Mouse (Mus musculus): ENCODE results near the gene Vwa7. TPM values are rescaled to one million over a fixed set of nuclear protein-coding genes. Genes with fewer than 3 reads are reported as not detected.

Gene Vwa7
- total RNA-seq, 4 experiments from 2014 or later, result 0.75 to 1.8 (median 1.2) TPM

DNA sequence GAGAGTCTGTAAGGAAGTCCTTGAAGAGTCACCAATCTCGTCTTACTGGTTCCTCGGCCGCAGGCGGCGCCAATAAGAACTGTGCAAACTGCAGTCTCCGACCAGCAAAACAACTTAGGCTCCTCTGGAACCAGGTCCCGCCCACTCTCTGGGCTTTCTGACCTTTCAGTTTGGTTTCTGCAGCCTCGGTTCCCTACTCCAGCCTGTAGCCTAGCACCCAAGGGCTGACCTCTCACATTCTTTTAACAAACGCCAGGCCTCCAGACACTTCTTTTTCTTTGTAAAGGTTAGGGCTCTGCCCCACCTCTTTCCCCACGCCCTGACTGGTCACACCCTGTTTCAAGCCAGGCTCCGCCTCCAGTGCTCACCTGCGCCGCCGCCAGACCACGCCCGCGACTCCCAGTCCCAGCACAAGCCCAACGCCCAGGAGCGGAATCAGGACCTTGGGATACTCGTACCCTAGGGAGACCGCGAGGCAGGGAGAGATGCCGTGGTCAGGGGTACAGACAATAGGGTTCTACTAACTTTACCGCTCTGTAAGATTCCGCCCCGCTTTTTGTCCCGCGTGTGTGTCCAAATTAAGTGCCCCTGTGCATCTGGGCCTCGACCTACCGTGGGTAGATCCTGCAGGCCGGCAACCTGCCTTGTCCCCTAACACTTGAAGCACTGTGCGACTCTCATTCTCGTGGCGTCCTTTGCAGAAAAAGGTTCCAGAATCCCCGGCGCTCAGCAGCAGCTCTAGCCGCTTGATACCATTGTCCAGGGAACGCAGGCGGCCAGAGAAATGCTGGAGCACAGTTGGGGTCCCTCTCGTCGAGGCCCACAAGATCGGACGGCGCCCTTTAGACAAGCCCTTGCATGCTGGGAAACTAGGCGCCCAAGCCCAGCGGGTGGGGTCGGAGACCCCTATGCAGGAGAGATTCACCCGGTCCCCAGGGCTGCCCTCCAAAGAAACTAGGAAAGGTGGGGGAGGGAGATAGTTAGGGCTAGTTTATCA lies 48.9 kb downstream of the Vwa7 start, which contains the start of gene Ly6g6c:
Gene Ly6g6c (plus strand): TSS at position 438 of the 997 bp plus-strand sequence.
- DNase-seq, result no peak

DNA sequence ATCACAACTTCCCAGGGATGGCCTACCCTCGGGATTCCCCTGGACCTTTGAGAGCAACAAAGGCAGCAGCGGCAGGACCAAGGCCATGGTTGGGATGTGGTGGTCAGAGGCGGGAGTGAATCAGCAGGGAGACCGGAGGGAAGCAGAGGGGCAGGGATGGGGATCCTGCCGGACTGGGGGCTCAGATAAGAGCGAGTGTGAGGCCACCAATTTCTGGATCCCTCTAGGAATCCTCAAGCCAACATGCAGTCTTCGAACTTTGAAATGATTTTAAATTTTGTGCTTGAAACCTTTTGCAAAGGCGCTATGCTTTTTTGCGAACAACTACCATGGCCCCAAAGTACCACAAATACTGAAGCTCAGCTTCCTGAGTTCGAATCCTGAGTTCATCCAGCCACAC lies 49.7 kb downstream of the Vwa7 start, which contains the start of gene Mpig6b:
Gene Mpig6b (minus strand): TSS at position 101 of the 400 bp plus-strand sequence.
- no peak for DNase-seq

DNA sequence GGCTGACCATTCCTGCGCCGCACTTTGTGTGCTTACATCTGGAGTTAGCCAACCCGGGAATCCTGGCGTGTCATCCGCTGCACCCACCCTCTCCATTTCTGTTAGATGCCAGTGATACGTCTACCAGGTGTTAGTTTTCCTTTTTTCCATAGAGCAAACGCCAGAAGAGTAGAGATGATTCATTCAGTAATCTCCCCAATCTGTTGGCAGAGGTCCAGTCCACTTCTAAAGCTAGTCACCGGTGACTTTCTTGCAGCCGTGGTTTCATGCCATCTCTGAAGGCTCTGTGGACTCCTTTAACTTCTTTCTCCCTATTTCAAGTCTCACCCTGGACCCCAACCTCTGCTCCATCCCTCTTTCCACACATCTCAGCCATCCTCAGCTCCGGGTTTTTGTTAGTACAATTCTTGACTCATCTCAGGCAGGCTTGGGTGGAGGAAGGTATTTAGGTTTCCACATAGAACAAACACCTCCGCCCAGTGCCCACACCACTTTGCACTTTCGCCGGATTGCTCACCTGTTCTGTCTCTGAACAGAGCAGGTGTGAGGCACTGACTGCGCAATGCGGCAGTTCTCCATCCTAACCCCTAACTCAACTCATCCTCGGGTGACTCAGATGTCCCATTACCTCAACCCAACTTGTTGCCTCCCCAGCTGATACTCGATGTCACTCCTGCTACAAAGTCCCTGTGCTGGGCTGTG lies 52.0 kb downstream of the Vwa7 start:
- DNase-seq, result no peak

DNA sequence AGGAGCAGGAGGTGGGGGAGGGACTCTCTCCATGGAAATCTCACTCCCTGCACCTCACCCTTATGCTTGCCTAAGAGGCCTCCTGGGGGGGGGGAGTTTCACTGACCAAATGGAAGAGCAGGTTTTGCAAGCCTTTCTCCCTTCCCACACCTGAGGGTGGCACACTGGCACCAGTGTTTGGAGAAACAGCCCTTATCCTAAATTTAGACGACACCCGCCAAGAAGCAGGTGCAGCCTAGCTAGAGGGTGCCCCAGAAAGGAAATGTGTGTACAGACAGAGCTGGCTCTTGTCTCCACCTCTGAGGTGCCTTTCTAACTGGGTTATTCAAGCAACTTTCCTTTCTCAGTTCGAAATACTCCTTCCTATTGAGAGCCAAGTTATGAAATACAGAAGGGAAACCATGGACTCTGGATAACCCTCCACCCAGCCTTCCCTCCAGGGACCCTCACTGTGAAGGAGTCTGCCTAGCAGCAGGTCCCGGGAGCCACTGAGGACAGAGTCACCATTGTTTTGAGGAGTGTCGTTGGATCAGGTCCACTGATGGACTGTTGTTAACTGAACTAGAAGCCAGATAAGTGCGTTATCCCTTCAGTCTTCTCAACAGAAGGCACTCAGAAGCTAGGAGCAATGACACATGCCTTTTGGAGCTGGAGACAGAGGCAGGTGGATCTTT lies 54.3 kb downstream of the Vwa7 start:
- no peak for DNase-seq

DNA sequence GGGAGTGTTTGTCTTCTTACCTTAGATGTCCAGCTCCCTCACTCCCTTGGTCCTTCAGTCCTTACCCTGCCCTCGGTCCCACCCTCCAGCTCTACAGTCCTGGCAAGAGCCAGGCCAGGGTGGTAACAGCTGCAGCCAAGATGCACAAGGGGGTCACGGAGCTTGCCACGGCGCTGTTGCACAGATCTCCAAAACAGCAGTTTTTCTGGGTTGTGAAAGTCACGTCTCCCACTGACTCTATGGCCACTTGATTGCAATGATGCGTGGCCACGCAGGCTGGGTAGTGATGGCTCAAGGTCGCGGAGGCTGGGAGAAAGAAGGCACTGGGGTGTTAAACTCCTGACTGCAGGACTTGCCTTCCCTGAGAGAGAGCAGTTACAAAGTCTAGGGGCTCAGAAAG lies 55.1 kb downstream of the Vwa7 start:
- DNase-seq, result no peak

DNA sequence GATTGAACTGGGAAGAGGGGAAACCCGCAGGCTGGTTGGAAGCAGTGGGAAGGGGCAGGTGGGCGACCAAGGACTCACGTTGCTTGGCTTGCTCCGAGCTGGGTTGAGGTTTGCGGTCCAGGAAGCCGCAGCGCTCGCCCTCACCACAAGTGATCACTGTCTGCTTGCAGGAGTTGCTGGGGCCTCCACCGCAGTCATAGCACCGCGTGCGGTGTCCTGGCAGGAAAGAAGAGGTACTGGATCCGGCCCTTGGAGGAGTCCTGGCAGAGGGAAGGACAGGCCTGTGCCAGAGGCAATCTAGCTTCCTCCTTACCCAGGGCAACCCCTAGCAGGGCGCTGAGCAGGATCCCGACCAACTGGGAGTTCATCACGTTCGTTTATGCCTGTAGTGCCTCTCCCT lies 57.7 kb downstream of the Vwa7 start:
- no peak for DNase-seq

Other genes starting within 250 kb of the Vwa7 start
- over 10,000 TPM in 2 of 4 experiments, 1,000 to 10,000 TPM in 2; 6,868 to 18,233 (median 12,184) TPM for gene Cyp21a1, start 212.0 kb upstream of the Vwa7 start, total RNA-seq (2022)
- 10 to 100 TPM; 43.2 to 75.9 (median 64.6) TPM for gene Stk19, start 179.6 kb upstream of the Vwa7 start, total RNA-seq (2022)
- 10 to 100 TPM; 48.2 to 76.5 (median 67.0) TPM for gene Dxo, start 179.6 kb upstream of the Vwa7 start, total RNA-seq (2022)
- 10 to 100 TPM; 67.2 to 85.0 (median 83.5) TPM for gene Skiv2l, start 166.4 kb upstream of the Vwa7 start, total RNA-seq (2022)
- gene Nelfe, start 166.2 kb upstream of the Vwa7 start, total RNA-seq (2022), result 10 to 100 TPM; 41.7 to 59.8 (median 53.8) TPM
- gene Cfb, start 154.1 kb upstream of the Vwa7 start, total RNA-seq (2022), result 10 to 100 TPM in 3 of 4 experiments, 1 to 10 TPM in 1; 9.5 to 29.5 (median 17.1) TPM
- 10 to 100 TPM; 15.0 to 21.0 (median 18.0) TPM for gene Zbtb12, start 137.1 kb upstream of the Vwa7 start, total RNA-seq (2022)
- gene Gm20547, start 134.5 kb upstream of the Vwa7 start, total RNA-seq (2022), result under 1 TPM in 1 of 4 experiments, not detected in 3; 0.89 TPM
- 100 to 1,000 TPM in 3 of 4 experiments, 10 to 100 TPM in 1; 86.8 to 164 (median 129) TPM for gene C2, start 118.3 kb upstream of the Vwa7 start, total RNA-seq (2022)
- 100 to 1,000 TPM; 148 to 179 (median 173) TPM for gene Ehmt2, start 118.1 kb upstream of the Vwa7 start, total RNA-seq (2022)
- gene Slc44a4, start 102.1 kb upstream of the Vwa7 start, total RNA-seq (2022), result 1 to 10 TPM in 2 of 4 experiments, under 1 TPM in 2; 0.73 to 1.8 (median 1.1) TPM
- 10 to 100 TPM; 27.3 to 39.4 (median 28.1) TPM for gene Neu1, start 85.3 kb upstream of the Vwa7 start, total RNA-seq (2022)
- 100 to 1,000 TPM in 1 of 4 experiments, 10 to 100 TPM in 3; 24.5 to 115 (median 36.0) TPM for gene Hspa1b, start 57.3 kb upstream of the Vwa7 start, total RNA-seq (2022)
- gene Gm20481, start 46.7 kb upstream of the Vwa7 start, total RNA-seq (2022), result under 1 TPM in 1 of 4 experiments, not detected in 3; 0.73 TPM
- 10 to 100 TPM; 11.9 to 35.8 (median 14.4) TPM for gene Hspa1a, start 44.4 kb upstream of the Vwa7 start, total RNA-seq (2022)
- gene Hspa1l, start 43.9 kb upstream of the Vwa7 start, total RNA-seq (2022), result under 1 TPM; 0.14 to 0.25 (median 0.17) TPM
- gene Lsm2, start 34.7 kb upstream of the Vwa7 start, total RNA-seq (2022), result 10 to 100 TPM; 28.2 to 35.4 (median 30.1) TPM
- 10 to 100 TPM; 57.9 to 76.0 (median 67.7) TPM for gene Vars, start 15.6 kb upstream of the Vwa7 start, total RNA-seq (2022)
- gene Sapcd1, start 11.4 kb downstream of the Vwa7 start, total RNA-seq (2022), result 1 to 10 TPM in 2 of 4 experiments, under 1 TPM in 2; 0.91 to 2.8 (median 0.99) TPM
- gene Msh5, start 30.2 kb downstream of the Vwa7 start, total RNA-seq (2022), result 1 to 10 TPM in 3 of 4 experiments, under 1 TPM in 1; 0.73 to 4.0 (median 2.2) TPM
- gene Clic1, start 33.4 kb downstream of the Vwa7 start, total RNA-seq (2022), result 100 to 1,000 TPM in 2 of 4 experiments, 10 to 100 TPM in 2; 83.2 to 134 (median 113) TPM
- 10 to 100 TPM; 12.4 to 29.5 (median 21.6) TPM for gene Ddah2, start 42.5 kb downstream of the Vwa7 start, total RNA-seq (2022)
- gene Ly6g6c, start 48.8 kb downstream of the Vwa7 start, total RNA-seq (2022), result not detected
- not detected for gene Mpig6b, start 49.6 kb downstream of the Vwa7 start, total RNA-seq (2022)
- gene Ly6g6e, start 60.3 kb downstream of the Vwa7 start, total RNA-seq (2022), result not detected
- gene Ly6g6d, start 61.5 kb downstream of the Vwa7 start, total RNA-seq (2022), result under 1 TPM in 2 of 4 experiments, not detected in 2; 0.46 to 0.68 TPM
- not detected for gene Ly6g6f, start 69.0 kb downstream of the Vwa7 start, total RNA-seq (2022)
- 100 to 1,000 TPM in 2 of 4 experiments, 10 to 100 TPM in 2; 79.4 to 124 (median 103) TPM for gene Abhd16a, start 72.7 kb downstream of the Vwa7 start, total RNA-seq (2022)
- gene Ly6g5c, start 91.7 kb downstream of the Vwa7 start, total RNA-seq (2022), result not detected
- gene Ly6g5b, start 98.8 kb downstream of the Vwa7 start, total RNA-seq (2022), result under 1 TPM in 3 of 4 experiments, not detected in 1; 0.38 to 0.91 (median 0.40) TPM
- gene Gpank1, start 104.9 kb downstream of the Vwa7 start, total RNA-seq (2022), result 10 to 100 TPM; 12.6 to 17.9 (median 14.5) TPM
- 100 to 1,000 TPM; 196 to 224 (median 222) TPM for gene Csnk2b, start 105.5 kb downstream of the Vwa7 start, total RNA-seq (2022)
- gene D17H6S53E, start 109.8 kb downstream of the Vwa7 start, total RNA-seq (2022), result 10 to 100 TPM; 29.3 to 41.2 (median 39.6) TPM
- under 1 TPM in 2 of 4 experiments, not detected in 2; 0.28 to 0.32 TPM for gene Apom, start 115.5 kb downstream of the Vwa7 start, total RNA-seq (2022)
- 100 to 1,000 TPM; 354 to 477 (median 417) TPM for gene Bag6, start 118.6 kb downstream of the Vwa7 start, total RNA-seq (2022)
- gene Prrc2a, start 148.3 kb downstream of the Vwa7 start, total RNA-seq (2022), result 100 to 1,000 TPM; 241 to 340 (median 274) TPM
- 10 to 100 TPM in 2 of 4 experiments, 1 to 10 TPM in 2; 5.5 to 14.5 (median 10.5) TPM for gene Aif1, start 159.5 kb downstream of the Vwa7 start, total RNA-seq (2022)
- gene Lst1, start 171.9 kb downstream of the Vwa7 start, total RNA-seq (2022), result 10 to 100 TPM in 1 of 4 experiments, 1 to 10 TPM in 3; 4.7 to 11.3 (median 8.2) TPM
- 10 to 100 TPM in 1 of 4 experiments, 1 to 10 TPM in 3; 1.3 to 10.3 (median 4.5) TPM for gene Ltb, start 177.9 kb downstream of the Vwa7 start, total RNA-seq (2022)
- 1 to 10 TPM in 2 of 4 experiments, under 1 TPM in 2; 0.56 to 2.2 (median 0.89) TPM for gene Tnf, start 185.4 kb downstream of the Vwa7 start, total RNA-seq (2022)
- gene Lta, start 188.8 kb downstream of the Vwa7 start, total RNA-seq (2022), result 1 to 10 TPM in 1 of 4 experiments, under 1 TPM in 3; 0.28 to 1.1 (median 0.63) TPM
- gene Gm16181, start 204.3 kb downstream of the Vwa7 start, total RNA-seq (2022), result not detected
- 10 to 100 TPM in 1 of 4 experiments, 1 to 10 TPM in 3; 5.5 to 12.1 (median 7.4) TPM for gene Atp6v1g2, start 217.1 kb downstream of the Vwa7 start, total RNA-seq (2022)
- gene Nfkbil1, start 219.2 kb downstream of the Vwa7 start, total RNA-seq (2022), result 10 to 100 TPM; 17.4 to 20.2 (median 19.8) TPM
- 100 to 1,000 TPM; 181 to 239 (median 202) TPM for gene Ddx39b, start 225.2 kb downstream of the Vwa7 start, total RNA-seq (2022)
- gene H2-D1, start 246.2 kb downstream of the Vwa7 start, total RNA-seq (2022), result 100 to 1,000 TPM; 209 to 349 (median 279) TPM